ENCODE assay signal across 12 mouse cellular contexts in genomic region chr12:100221608-100222321, GRCm38 (mm10). TPM values are rescaled to one million over a fixed set of nuclear protein-coding genes. Genes with fewer than 3 reads are reported as not detected.
DNase-seq lines count a peak whose midpoint lies in the region; ATAC-seq and TF ChIP-seq lines count a peak whose summit lies in the region.
"Had no signal": no experiment of that assay in that cellular context is flagged by ENCODE, and none has a peak within 500 bp of the region (broad histone marks: within the 10 kb centered on the region; RNA-seq: fewer than 3 reads in every experiment).

No protein-coding gene starts in this region.

- no peaks in the 10 kb centered on the region for H3K9me3 ChIP-seq in hindbrain, embryonic 12.5 days (replicated peaks)
- no peaks in the 10 kb centered on the region for H3K9me3 ChIP-seq in midbrain, embryonic 15.5 days
- H3K9me3 ChIP-seq: megakaryocyte, embryonic 14.5 days had no signal

- H3K27me3 ChIP-seq in hindbrain, embryonic 12.5 days = no peaks in the 10 kb centered on the region
- no peaks in the 10 kb centered on the region for H3K27me3 ChIP-seq in midbrain, embryonic 15.5 days (replicated peaks)
- no peaks in the 10 kb centered on the region for H3K27me3 ChIP-seq in kidney, adult 2 months (replicated peaks; ENCODE audit: control insufficient read depth, insufficient read depth, low read length)

- TF ChIP-seq POLR2A in cortical plate, adult 2 months (IDR thresholded peaks at IDR 0.05; ENCODE audit: extremely low read depth, insufficient read depth, low read length) = peak; percentile 28; the same call in 1 of the 2 replicates
- no peak for TF ChIP-seq POLR2A in kidney, adult 2 months (IDR thresholded peaks at IDR 0.05; ENCODE audit: low read depth, low read length)

- TF ChIP-seq CTCF in cortical plate, adult 2 months (IDR thresholded peaks at IDR 0.05; ENCODE audit: extremely low read depth, insufficient read depth, low read length) = no peak
- no peak for TF ChIP-seq CTCF in kidney, adult 2 months (conservative IDR thresholded peaks at IDR 0.05; ENCODE audit: insufficient read depth, insufficient read length, low read depth, low read length)

- ATAC-seq in frontal cortex, adult (ENCODE audit: low TSS enrichment) = peak; percentile 74
- ATAC-seq in hindbrain, embryonic 12.5 days (ENCODE audit: low FRiP score) = peak; percentile 67; the same call in 1 of the 2 replicates
- ATAC-seq in midbrain, embryonic 15.5 days (replicated peaks) = peak; percentile 86

- WGBS in hindbrain, embryonic 12.5 days = 32% methylated on average over 11 of the region's 11 CpGs
- WGBS in midbrain, embryonic 15.5 days = 8% methylated on average over 11 of the region's 11 CpGs
- WGBS in kidney, adult 2 months = 65% methylated on average over 11 of the region's 11 CpGs

- no peak overlapping the region for H3K9ac ChIP-seq in hindbrain, embryonic 12.5 days
- peak overlapping the region; percentile 16; the same call in 1 of the 2 replicates for H3K9ac ChIP-seq in midbrain, embryonic 15.5 days
- H3K9ac ChIP-seq: liver, embryonic 14.5 days had no signal

- no peak for DNase-seq in frontal cortex, postnatal 25 days (ENCODE audit: low spot score in 2 of 2)
- no peak for DNase-seq in kidney, postnatal 36 days
- DNase-seq in cerebellum, postnatal 25 days = no peak
- no peak for DNase-seq in kidney, adult 2 months
- DNase-seq: cerebellum, adult 11 months had no signal

- H3K4me1 ChIP-seq in cortical plate, adult 2 months (ENCODE audit: control insufficient read depth, insufficient read depth, low read length) = peaks cover 13% of the 10 kb centered on the region
- H3K4me1 ChIP-seq in hindbrain, embryonic 12.5 days = peaks cover 29% of the 10 kb centered on the region
- H3K4me1 ChIP-seq in midbrain, embryonic 15.5 days = peaks cover 39% of the 10 kb centered on the region
- H3K4me1 ChIP-seq in kidney, adult 2 months (ENCODE audit: control insufficient read depth, insufficient read depth, low read length) = no peaks in the 10 kb centered on the region

- no peaks in the 10 kb centered on the region for H3K36me3 ChIP-seq in hindbrain, embryonic 12.5 days
- H3K36me3 ChIP-seq in midbrain, embryonic 15.5 days (replicated peaks) = no peaks in the 10 kb centered on the region
- H3K36me3 ChIP-seq in kidney, adult 2 months (ENCODE audit: control insufficient read depth, insufficient read depth, low read length) = no peaks in the 10 kb centered on the region

- H3K4me3 ChIP-seq in cortical plate, adult 2 months (ENCODE audit: insufficient read depth, low read length) = no peak overlapping the region
- H3K4me3 ChIP-seq in hindbrain, embryonic 12.5 days = no peak overlapping the region
- peak overlapping the region; percentile 16 for H3K4me3 ChIP-seq in midbrain, embryonic 15.5 days
- no peak overlapping the region for H3K4me3 ChIP-seq in kidney, adult 2 months (ENCODE audit: insufficient read depth, low read depth, low read length)
- H3K4me3 ChIP-seq: erythroblast, embryonic 14.5 days; megakaryocyte, embryonic 14.5 days had no signal

- H3K4me2 ChIP-seq in hindbrain, embryonic 12.5 days (replicated peaks) = peak overlapping the region; percentile 11; the same call in 1 of the 2 replicates
- peak overlapping the region; percentile 42 for H3K4me2 ChIP-seq in midbrain, embryonic 15.5 days

- H3K27ac ChIP-seq in cortical plate, adult 2 months (ENCODE audit: insufficient read depth, low read length) = peak overlapping the region; percentile 95
- peak overlapping the region; percentile 17; the same call in 1 of the 2 replicates for H3K27ac ChIP-seq in hindbrain, embryonic 12.5 days
- peak overlapping the region; percentile 82 for H3K27ac ChIP-seq in midbrain, embryonic 15.5 days
- H3K27ac ChIP-seq in kidney, adult 2 months (ENCODE audit: insufficient read depth, low read depth, low read length) = no peak overlapping the region
- H3K27ac ChIP-seq: liver, embryonic 14.5 days had no signal

RNA-seq across cellular contexts. Expression of gene Calm1, which starts 22.5 kb away (rescaled TPM):
- 1,823 and 1,842 TPM in 2 replicates for polyA plus RNA-seq in cortical plate, adult 2 months (2012; rRNA removed)
- polyA plus RNA-seq in hindbrain, embryonic 12.5 days (2016; fragmentation: Nextera tagmentation; extraction: Ambion mirVana) = 1,638 and 1,690 TPM in 2 replicates
- polyA plus RNA-seq in midbrain, embryonic 15.5 days (2015; fragmentation: Nextera tagmentation; extraction: Ambion mirVana) = 2,307 and 2,436 TPM in 2 replicates
- polyA plus RNA-seq in kidney, adult 2 months (2012; rRNA removed) = 133 and 185 TPM in 2 replicates
